Mouse (Mus musculus) thymus, postnatal 25 days (tissue): ENCODE measurements around the gene Gda.
A peak's percentile ranks its signal among the peaks of the same experiment; 100 is the strongest.

Source experiments
- DNase-seq: peaks from one replicate; pipeline ENCODE4 v3.0.0; 2022

Gda gene

DNA sequence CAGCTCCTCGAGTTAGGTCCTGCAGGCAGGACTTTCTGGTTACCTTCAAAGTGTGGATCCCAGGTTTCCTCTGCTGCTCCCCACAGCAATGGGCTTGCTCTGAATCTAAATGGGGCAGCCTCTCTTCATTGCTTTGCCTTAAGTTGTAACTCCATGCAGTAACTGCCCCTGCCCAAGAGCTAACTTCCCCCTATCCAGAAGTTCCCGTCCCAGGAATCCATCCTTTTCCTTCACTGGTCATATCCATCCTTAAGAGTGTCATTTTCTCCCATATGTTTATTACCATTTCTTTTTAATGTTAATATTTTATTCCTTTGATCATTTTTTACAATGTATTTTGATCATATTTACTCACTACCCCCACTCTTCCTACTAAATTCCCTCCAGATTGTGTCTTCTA, at the start of gene Gda:
Gda (minus strand) TSS at position 101 of the 400 bp plus-strand sequence.
- DNase-seq, result no peak

DNA sequence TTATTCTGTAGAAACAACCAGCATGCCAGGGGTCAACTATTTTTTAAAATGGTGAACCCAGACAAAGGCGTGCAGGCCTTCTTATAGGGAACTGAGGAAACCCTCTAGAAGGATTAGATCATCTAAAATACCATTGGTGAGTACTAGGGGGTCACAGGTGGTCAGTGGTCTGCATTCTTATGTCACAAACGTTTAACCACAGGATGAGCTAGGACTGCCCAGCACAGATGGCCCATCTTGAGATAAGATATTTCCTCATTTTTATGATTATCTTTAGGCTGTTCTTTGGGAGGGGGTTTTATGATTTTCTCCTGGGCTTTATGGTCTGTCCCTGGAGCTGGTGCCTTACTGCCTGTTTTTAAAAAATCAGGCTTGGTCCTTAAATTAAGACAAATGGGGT, 47.0 kb upstream of the Gda start:
- DNase-seq, result no peak

DNA sequence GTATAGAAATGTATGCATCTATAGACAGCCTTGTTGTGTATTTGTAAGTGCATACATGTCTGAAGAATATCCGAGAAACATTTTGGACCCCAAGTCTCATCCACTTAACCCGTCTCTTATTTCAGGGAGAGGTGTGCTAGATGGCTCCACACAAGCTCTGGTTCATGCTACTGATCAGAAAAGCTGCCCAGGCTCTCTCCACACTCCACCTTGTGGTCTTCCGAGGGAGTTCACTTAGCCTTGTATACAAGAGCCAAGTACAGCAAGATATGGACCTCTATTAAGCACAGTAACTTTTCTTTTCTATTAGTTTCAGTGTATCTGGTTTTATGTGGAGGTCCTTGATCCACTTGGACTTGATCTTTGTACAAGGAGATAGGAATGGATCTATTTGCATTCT, 36.9 kb upstream of the Gda start:
- DNase-seq, result peak; percentile 11

DNA sequence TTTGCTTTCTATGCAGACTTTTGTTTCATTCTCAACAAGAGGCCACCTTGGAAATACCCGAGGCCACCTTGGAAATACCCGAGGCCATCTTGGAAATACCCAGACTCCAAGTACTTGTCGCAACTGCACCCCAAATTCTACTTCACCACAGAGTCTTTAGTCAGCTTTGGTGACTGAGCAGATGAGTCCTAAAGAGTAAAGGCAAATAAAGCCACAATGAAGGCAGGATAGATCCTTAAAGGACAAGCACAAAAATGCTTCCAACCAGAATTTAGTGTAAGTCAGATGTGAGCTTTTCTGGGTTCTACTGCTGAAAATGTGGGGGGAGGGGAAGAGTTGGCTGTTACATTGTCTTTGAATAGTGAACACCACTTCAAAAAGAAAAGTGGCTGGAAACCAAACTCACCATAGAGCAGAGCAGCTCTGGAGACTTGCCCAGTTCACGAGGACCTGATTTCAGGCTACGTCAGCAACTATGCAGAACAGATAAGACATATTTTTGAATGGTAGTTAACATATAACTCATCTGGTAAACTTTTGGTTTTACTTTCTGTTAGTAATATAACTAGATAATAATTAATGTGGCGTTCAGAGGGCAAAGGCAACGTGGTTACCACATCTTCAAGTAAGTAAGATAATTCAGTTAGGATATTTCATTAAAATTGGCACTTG, 34.5 kb upstream of the Gda start:
- DNase-seq, result no peak

DNA sequence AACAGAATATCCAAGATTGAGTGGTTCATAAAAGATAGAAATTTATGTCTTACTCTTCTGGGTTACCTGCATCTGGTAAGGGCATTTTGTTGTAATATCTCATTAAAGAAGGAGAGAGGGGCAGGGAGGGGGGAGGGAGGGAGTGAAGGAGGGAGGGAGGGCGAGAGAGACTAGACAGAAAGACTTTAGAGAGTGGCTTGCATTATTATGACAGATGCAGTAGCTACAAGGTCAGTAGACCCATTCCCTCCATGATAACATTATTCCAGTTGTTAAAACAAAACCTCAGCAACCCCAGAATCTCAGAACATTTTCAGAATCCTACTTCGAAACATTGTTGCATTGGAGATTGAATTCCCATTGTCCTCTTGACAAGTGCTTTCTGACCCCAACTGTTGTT, 33.9 kb upstream of the Gda start:
- no peak for DNase-seq

DNA sequence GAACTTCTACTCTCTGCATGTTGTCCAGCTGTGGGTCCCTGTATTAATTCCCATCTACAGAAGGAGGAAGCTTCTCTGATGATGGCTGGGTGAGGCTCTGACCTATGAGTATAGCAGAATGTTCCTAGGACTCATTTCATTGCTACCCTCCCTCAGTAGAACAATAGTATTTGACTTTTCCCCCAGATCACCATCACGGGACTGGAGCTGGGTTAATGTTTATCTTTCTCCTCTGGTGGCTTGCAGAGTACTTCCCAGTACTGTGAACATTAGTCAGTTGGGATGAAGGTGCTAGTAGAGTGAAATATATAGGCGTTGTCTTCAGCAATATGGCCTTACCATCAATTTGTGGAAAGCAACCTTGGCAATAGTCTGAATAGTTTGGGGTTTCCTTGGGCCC, 31.5 kb upstream of the Gda start:
- DNase-seq, result no peak

DNA sequence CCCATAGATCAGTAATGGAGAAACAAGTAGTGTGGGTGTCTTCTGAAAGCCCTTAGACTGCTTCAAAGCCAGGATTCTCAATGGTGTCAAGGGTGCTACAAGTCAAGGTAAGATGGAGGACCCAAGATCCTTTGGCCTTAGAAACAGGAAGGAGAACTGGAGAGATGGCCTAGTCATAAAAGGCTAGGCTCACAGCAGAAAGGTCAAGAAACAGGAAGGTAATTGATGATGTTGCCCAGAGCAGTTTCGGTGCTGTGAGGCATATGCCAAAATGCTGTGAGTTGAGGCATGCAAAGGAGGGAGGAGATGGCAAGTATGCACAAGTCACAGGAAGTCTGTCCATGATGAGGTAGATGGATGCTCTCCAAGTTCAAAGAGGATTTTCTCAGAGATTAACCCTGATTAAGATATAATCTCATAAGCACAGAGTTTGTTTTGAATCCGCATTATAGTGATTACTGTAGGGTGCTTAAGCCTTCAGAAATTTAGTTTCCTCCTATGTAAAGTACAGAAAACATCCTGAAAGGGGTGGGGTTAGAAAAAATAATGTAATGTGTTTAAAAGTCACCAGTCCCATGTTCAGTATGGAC, 26.2 kb upstream of the Gda start:
- no peak for DNase-seq

DNA sequence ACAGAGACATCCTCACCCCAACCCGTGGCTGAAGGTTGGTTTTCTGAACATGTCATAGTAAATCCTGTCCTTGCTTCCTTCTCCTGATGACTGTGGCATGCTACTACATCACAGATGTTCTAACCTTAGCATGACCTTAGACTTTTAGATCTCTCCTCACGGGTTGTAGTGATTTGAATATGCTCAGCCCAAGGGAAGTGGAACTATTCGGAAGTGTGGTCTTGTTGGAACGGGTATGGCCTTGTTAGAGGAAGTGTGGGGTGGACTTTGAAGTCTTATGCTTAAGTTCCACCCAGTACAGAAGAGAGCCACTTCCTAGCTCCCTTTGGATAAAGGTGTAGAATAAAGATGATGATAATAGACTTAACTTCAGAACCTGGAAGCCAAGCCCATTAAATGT, 22.6 kb upstream of the Gda start:
- no peak for DNase-seq

DNA sequence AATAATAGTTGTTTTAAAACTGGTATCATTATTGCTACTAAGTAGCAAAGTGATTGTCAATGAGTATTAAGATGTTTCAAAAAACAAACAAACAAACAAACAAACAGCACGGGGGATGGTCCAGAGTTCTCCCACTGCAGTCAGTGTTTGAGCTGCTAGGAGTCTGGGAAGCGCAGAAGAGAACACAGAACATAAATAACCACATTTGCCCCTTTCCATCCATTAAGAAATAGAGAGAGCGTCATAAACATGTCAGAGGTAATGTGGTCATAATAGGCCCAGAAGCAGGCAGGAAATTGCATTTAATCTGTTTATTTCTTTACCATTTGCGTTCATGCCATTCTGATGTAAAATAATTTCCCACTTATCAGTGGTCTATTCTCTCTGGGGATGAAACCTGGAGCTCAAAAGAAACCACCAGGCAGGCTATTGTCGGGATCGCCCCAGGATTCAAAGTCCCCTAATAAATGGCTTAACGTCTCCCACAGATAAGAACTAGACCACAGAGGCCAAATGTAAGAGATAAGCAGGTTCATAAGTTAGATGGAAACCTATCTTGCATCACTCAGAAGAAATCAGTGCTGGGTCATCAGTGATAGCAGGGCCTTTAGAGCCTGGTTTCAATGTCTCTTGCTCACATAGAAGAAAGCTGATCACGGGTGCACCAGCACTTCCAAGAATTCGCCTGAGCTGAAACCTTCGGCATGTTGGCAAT, 20.7 kb upstream of the Gda start:
- no peak for DNase-seq

DNA sequence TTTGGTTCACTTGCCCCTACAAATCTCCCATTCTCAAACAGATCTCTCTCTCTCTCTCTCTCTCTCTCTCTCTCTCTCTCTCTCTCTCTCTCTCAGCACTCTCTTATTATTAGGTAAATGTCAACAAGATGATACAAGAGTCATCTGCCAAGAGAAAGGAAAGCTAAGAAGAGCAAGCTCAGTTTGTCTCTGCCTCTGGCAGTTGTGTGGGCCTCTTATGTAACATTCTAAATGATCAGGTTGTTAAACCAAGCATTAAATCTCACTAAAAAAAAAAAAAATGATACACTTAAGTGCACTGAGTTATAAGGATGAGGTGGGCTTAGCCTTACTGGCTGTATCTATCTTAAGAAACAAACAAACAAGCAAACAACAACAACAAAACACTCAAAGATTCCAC, 18.1 kb upstream of the Gda start:
- DNase-seq, result no peak

DNA sequence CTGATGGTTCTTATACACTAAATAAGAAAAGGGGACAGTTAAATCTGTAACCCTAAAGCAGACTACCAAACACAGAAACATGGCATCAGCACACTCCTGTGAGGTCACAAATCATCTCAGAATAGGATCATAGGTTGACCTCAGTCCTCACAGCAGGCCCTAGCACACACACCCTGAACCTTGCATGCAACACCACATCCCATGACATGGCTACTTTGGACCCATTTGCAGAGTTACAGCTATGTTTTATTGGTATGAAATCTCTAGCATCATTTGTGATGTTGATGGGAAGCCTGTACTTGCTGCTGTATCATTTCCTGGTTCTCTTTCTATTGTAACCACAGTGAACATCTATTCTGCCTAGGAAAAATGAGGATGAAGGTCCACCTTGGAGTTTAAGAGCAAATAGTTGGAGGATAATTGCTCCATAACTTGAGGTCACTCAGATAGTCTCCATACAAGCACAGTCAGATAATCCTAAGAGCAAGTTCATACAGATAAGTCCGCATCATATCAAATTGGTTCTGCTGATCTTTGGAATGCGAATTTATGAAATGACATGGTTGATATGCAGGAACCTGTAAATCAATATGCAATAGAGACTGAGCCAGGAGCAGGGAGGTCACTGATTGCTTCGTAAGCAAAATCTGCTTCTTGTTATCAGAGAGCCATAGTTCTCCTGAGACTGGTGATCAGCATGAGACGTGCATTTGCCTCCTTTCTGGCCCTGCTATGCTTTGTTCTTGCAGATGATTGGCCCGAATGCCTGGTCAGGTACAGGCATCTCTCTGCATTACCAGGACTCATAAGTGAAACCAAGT, 14.1 kb upstream of the Gda start:
- DNase-seq, result no peak

DNA sequence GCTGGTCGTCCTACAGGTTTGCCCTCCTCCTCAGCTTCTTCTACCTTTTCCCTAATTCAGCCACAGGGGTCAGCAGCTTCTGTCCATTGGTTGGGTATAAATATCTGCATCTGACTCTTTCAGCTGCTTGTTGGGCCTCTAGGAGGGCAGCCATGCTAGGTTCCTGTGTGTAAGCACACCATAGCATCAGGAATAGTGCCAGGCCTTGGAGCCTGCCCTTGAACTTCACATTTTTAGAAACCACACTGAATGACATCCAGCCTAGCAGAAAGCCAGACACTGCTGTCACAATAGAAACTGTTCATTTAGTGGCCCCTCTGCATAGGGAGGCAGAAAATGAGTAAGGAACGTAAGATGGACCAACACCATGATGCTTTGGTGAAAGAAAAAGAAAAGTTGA, 8.9 kb upstream of the Gda start:
- no peak for DNase-seq

DNA sequence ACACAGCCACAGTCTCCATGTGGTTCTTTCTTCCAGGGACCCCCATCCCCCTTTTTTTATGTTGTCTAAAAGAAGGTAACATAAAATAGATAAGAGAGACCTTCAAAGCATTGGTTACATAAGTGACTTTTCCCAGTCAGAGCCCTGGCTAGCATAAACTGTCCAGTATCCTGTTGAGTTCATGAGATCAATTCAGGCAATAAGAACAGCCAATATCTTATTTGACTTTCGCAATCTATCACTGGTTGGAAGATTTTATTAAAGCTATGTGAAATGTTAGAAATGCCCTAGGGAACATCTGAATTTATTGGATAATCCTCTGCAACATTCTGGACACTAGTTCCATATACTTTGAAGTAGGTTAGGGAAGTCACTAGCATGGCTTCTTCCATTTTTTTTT, 7.8 kb upstream of the Gda start:
- no peak for DNase-seq

DNA sequence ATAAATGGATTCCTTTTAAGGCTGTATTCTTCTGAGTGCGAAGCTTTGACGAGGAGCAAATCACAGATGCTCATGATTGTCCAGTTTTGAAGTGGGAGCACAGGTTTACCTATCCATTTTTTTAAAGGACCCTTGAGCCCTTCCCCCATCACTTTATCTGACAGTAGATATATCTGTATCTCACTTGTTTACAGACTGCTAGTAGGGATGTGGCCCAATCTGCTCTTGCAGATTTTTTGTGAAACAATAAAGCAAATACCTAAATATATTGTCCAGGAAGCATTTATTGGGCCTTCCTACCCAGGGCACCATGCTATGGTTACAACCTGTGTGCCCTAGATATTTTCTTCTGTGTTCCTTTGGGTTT, 6.8 kb upstream of the Gda start:
- DNase-seq, result no peak

DNA sequence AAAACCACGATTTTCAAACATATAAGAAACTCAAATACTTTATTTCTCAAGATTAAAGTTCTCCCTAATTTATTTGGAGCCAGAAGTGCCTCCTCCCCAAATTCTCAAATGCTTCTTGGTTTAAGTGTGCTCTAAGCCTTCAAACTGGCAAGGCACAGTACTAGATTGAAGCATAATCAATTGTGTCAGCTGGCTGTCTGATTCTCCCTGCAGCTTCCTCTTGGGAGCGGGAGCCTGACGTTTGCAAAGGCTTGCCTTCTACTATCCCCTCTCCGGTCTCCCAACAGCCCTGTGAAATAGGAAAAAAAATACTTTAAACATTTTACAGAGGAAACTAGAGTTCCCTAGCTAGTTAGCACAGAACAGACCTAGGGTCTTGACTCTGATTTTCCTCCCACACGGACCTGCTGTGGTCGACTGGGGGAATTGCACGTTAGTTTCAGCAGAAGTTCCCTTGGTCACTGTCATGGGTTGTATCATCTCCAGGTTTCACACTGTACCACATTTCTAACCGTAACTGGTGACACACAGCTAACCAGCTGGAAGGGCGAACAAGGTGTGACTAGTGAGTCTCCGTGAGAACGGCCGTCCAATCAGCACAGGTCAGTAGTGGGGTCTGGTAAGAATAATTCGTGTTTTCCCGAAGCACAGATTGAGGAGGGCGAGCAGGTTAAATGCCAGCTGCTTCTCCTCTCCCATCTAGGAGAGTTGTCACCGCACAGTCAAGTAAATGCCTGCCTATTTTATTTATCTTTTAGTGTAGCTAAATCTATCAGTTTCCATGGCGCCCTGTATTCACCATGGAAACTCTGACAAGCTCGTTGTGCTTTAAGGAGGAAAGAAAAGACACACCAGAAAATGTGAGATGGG, 6.2 kb upstream of the Gda start:
- DNase-seq, result no peak

DNA sequence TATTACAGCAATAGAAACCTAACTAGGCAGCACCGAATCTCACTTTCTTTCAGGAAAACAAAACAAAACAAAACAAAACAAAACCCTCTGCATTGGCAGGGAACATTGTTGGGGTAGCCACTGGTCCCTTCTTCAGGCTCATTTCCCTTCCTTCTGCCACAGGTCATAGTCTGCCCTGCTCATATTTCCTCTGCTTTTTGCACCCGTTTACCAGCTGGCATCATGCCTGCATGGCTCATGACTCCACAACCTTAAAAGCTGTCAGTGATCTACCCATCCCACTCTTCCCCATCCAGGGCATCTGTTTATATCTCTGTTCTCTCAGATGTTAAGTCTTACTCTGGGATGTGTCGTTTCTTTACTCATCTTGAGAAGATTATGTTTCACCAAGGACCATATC, 5.3 kb upstream of the Gda start:
- no peak for DNase-seq

DNA sequence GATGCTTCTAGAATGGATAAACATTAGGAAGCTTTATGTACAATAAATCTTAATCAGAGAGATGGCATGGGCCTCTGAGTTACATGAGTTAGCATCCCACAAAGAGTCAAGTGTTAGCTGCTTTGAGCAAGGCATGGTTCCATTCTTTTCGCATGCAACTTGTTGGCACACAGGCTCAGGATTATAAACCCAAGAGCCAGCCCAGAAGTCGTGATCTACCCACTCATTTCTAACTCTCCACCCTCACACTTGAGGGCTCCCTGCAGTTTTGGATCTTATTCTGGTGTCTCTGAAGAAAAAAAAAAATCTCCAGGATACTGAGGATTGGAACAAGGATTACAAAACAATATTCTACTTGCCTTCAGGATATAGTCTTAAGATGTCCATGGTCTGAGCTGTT, 4.5 kb upstream of the Gda start:
- no peak for DNase-seq

DNA sequence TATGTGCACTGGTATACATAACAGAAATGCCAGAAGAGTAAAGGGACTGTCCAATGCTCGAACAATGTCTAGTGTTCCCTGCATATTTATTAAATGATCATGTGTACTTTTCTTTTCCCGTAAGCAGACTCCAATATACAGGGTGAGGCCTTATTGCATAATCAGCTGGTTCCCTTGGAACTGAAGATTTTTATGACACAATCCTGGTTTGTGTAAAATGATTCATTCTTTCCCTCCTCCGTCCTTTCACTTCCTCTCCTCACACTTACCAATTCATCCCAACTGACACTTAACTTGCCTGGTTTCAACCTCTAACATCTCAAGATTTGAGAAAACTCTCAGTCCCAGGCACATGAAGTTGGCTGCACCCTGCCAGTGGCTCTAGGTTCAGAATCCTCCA, 3.5 kb upstream of the Gda start:
- no peak for DNase-seq

DNA sequence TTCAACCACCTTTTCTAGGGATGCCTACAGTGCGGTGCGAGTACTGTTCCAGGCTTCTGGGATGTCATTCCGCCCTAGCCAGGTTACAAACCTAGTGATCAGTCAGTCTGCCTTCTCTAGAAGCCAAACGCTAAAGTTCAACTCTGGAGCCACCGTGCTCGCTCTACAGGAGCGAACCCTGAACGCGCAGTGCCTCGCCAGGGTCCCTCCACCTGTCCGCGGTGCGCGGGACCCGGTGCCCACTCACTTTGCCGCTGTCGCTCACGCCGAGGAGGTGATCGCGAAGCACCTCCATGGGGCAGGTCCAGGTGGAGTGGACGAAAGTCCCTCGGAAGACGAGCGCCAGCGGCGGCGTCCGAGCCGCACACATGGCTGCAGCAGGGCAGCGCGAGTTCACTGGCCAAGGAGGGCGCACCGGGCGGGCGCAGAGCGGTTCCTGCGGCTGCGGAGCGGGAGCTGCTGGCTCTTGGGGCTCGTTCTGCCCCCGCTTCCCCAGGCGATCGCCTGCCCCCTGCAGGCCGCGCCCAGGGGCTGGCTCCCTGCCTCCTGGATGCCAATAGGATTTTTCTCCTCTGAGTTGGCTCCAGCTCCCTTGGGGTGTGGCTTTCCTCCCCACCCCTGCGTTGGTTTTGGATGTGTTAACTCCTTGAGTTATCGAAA, 994 bp downstream of the Gda start:
- DNase-seq, result peak; percentile 16

DNA sequence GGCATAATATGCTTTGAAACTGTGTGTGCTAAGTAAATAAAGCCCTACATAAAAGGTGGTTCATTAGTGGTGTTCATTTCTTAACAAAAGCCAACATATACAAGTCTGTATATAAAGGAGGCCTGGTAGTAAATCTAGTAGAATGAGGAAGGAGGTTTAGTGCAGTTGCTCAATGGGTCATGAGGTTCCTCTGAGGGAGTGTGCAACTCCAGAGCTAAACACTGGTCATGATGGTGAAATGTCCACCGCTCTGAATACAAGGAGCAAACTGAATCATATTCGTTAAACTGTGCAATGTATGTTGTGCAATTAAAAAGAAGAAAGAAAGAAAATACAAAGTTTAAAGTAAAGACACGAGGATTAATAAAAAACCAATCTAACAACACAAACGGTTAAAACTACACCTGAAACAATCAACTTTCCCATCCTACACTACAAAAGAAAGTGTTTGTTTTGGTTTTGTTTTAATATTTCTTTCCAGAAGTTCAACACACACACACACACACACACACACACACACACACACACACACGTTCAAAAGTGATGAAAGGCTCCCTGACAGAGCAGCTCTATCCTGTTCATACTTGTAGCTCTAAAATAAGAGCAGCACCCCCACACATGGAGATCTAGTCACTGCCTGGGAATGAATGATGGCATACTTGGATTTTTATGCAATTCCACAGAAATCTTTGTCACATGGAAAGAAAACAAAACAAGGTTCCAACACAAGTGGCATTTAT, 11.9 kb downstream of the Gda start:
- no peak for DNase-seq

DNA sequence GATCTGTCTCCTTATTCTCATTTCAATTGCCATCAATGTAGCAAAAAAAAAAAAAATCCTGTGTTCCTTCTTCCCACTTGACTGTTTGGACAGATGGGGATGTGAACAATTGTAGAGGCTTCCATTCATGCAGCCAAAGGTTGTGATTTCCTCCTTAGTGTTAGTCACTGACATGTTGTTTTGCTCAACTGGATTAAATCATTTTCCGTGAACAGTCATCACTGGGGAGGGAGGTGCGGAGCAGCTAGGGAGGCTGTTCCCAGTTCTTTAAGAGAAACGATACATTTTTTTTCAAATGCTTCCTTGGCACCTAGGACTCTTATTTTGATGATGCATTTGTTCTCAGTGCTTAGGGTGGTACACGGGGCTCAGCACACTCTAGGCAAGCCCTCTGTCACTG, 15.8 kb downstream of the Gda start:
- no peak for DNase-seq

DNA sequence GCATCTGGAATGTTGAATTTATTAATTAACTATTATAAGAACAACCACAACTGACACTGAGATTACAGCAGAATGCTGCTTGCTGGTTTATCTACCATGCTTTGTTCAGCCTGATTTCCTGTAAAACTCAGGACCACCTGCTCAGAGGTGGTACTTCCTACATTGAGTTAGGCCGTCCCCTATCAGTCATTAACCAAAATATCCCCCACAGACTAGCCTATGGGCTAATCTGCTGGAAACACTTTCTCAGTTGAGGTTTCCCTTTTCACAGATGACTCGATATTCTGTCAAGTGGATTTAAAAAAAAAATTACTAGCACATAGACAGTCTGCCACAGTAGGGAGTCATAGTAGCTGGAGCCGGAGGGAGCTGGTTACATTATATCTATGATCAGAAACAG, 31.5 kb downstream of the Gda start:
- no peak for DNase-seq
